Mouse (Mus musculus) embryonic stem cell, embryonic (primary cell): Measurements from ENCODE around the gene Tnfsf13b.

Experiments
- CTCF ChIA-PET, 4 experiments: fragments of 300-600 bp in 2 of 4; fragments of 350-600 bp in 2 of 4; sonication (Branson Sonifier 250); formaldehyde crosslinking; loops; one replicate each; lab custom pipeline; 2022; ENCODE audit warnings: inconsistent platforms in 2 of 4; lab: Charles Lee
- POLR2A ChIA-PET, 4 experiments: fragments of 300-600 bp in 2 of 4; fragments of 350-600 bp in 2 of 4; sonication (Branson Sonifier 250); formaldehyde crosslinking; loops; one replicate each; lab custom pipeline; 2022; ENCODE audit warnings: antibody characterized with exemption in 4 of 4, inconsistent platforms in 1 of 4; lab: Charles Lee

Gene Tnfsf13b

GRCm38 (mm10) chr8:10006156-10006985, at the start of gene Tnfsf13b:
Tnfsf13b (plus strand) TSS chr8:10006467.
- CTCF ChIA-PET, result interaction anchor here in 1 of 4 experiments (1.1 kb wide), 2 partner anchors 27 to 396 kb away, joined by 3 read pairs; no protein-coding TSS in a partner anchor
- POLR2A ChIA-PET, result interaction anchor here in 2 of 4 experiments (0.6 to 2.0 kb wide), 8 partner anchors 17 to 919 kb away, joined by 3 to 6 read pairs (median 3); partner anchors contain the start of genes Abhd13 (in 2 of the 2) and Lig4 (in 2 of the 2)

- POLR2A ChIA-PET, result interaction anchor here in 1 of 4 experiments (1.1 to 1.2 kb wide), 2 partner anchors 9 to 17 kb away, joined by 3 read pairs; no protein-coding TSS in a partner anchor
- CTCF ChIA-PET, result no interaction called here
Observed at GRCm38 (mm10) chr8:9958338-9958737, 47.9 kb upstream of the Tnfsf13b start.

GRCm38 (mm10) chr8:9959919-9960318, 46.3 kb upstream of the Tnfsf13b start:
- ChIA-PET POLR2A (no interaction called here), CTCF (interaction anchor here in 1 of 4 experiments (0.6 kb wide), 1 partner anchor 716 kb away, joined by 3 read pairs; no protein-coding TSS in a partner anchor)

- CTCF ChIA-PET, result no interaction called here
- POLR2A ChIA-PET, result interaction anchor here in 2 of 4 experiments (1.0 to 1.7 kb wide), 2 partner anchors 9 to 12 kb away, joined by 3 to 4 read pairs; no protein-coding TSS in a partner anchor
Observed at GRCm38 (mm10) chr8:9971866-9972265, 34.4 kb upstream of the Tnfsf13b start.

GRCm38 (mm10) chr8:9975276-9975675, 31.0 kb upstream of the Tnfsf13b start:
- ChIA-PET POLR2A (interaction anchor here in 2 of 4 experiments (0.5 to 3.4 kb wide), 4 partner anchors 11 to 32 kb away, joined by 3 to 12 read pairs (median 4); no protein-coding TSS in a partner anchor), CTCF (interaction anchor here in 1 of 4 experiments (0.9 kb wide), 1 partner anchor 427 kb away, joined by 3 read pairs; no protein-coding TSS in a partner anchor)

- POLR2A ChIA-PET, result interaction anchor here in 3 of 4 experiments (0.5 to 3.4 kb wide), 5 partner anchors 10 to 427 kb away, joined by 3 to 12 read pairs (median 3); no protein-coding TSS in a partner anchor
Observed at GRCm38 (mm10) chr8:9975898-9976611, 30.2 kb upstream of the Tnfsf13b start.

GRCm38 (mm10) chr8:9977016-9977415, 29.3 kb upstream of the Tnfsf13b start:
- POLR2A ChIA-PET, result interaction anchor here in 2 of 4 experiments (1.0 to 3.4 kb wide), 4 partner anchors 9 to 200 kb away, joined by 4 to 12 read pairs (median 6); no protein-coding TSS in a partner anchor
- CTCF ChIA-PET, result interaction anchor here in 1 of 4 experiments (1.2 to 1.5 kb wide), 2 partner anchors 425 to 426 kb away, joined by 3 to 4 read pairs; no protein-coding TSS in a partner anchor

More at GRCm38 (mm10) chr8:9975898-9976611, 30.2 kb upstream of the Tnfsf13b start:
- CTCF ChIA-PET, result interaction anchor here in 3 of 4 experiments (0.8 to 1.2 kb wide), 5 partner anchors 21 to 427 kb away, joined by 3 to 4 read pairs (median 3); no protein-coding TSS in a partner anchor

- ChIA-PET POLR2A (interaction anchor here in 2 of 4 experiments (0.9 to 3.4 kb wide), 7 partner anchors 9 to 199 kb away, joined by 3 to 12 read pairs (median 4); no protein-coding TSS in a partner anchor), CTCF (interaction anchor here in 2 of 4 experiments (1.1 to 1.5 kb wide), 2 partner anchors 425 kb away, joined by 3 to 4 read pairs; no protein-coding TSS in a partner anchor)
Observed at GRCm38 (mm10) chr8:9977573-9978314, 28.5 kb upstream of the Tnfsf13b start, which contains the start of the genes Lig4 and Abhd13. Lig4 (minus strand) TSS chr8:9977686. Abhd13 (plus strand) TSS chr8:9977707.

- POLR2A ChIA-PET, result interaction anchor here in 2 of 4 experiments (0.9 to 3.4 kb wide), 6 partner anchors 8 to 198 kb away, joined by 3 to 12 read pairs (median 4); no protein-coding TSS in a partner anchor
Observed at GRCm38 (mm10) chr8:9978475-9979230, 27.6 kb upstream of the Tnfsf13b start.

GRCm38 (mm10) chr8:9979746-9980145, 26.5 kb upstream of the Tnfsf13b start:
- CTCF ChIA-PET, result no interaction called here

More at GRCm38 (mm10) chr8:9978475-9979230, 27.6 kb upstream of the Tnfsf13b start:
- CTCF ChIA-PET, result interaction anchor here in 2 of 4 experiments (1.1 to 1.5 kb wide), 2 partner anchors 424 kb away, joined by 3 to 4 read pairs; no protein-coding TSS in a partner anchor

GRCm38 (mm10) chr8:9980188-9980587, 26.1 kb upstream of the Tnfsf13b start:
- CTCF ChIA-PET, result no interaction called here
- POLR2A ChIA-PET, result interaction anchor here in 3 of 4 experiments (0.6 to 1.5 kb wide), 4 partner anchors 9 to 394 kb away, joined by 3 to 4 read pairs (median 3); partner anchors contain the start of gene Tnfsf13b (in 1 of the 3)

More at GRCm38 (mm10) chr8:9979746-9980145, 26.5 kb upstream of the Tnfsf13b start:
- POLR2A ChIA-PET, result interaction anchor here in 1 of 4 experiments (0.6 kb wide), 1 partner anchor 394 kb away, joined by 3 read pairs; no protein-coding TSS in a partner anchor

- CTCF ChIA-PET, result no interaction called here
- POLR2A ChIA-PET, result no interaction called here
Observed at GRCm38 (mm10) chr8:10004115-10004514, 2.2 kb upstream of the Tnfsf13b start.

GRCm38 (mm10) chr8:10006986-10007659, 856 bp downstream of the Tnfsf13b start:
- CTCF ChIA-PET, result interaction anchor here in 1 of 4 experiments (0.7 to 1.1 kb wide), 4 partner anchors 9 to 395 kb away, joined by 3 read pairs; no protein-coding TSS in a partner anchor
- POLR2A ChIA-PET, result interaction anchor here in 2 of 4 experiments (0.8 to 2.0 kb wide), 7 partner anchors 27 to 918 kb away, joined by 3 to 6 read pairs (median 3); partner anchors contain the start of genes Abhd13 (in 2 of the 2) and Lig4 (in 2 of the 2)

GRCm38 (mm10) chr8:10007660-10008028, 1.4 kb downstream of the Tnfsf13b start:
- ChIA-PET CTCF (interaction anchor here in 1 of 4 experiments (0.7 to 1.1 kb wide), 3 partner anchors 10 to 395 kb away, joined by 3 read pairs; no protein-coding TSS in a partner anchor), POLR2A (interaction anchor here in 2 of 4 experiments (0.8 to 2.0 kb wide), 6 partner anchors 29 to 918 kb away, joined by 3 to 6 read pairs (median 3); partner anchors contain the start of genes Abhd13 (in 2 of the 2) and Lig4 (in 2 of the 2))

GRCm38 (mm10) chr8:10016252-10016651, 10.0 kb downstream of the Tnfsf13b start:
- POLR2A ChIA-PET, result no interaction called here
- CTCF ChIA-PET, result no interaction called here
